Mouse (Mus musculus): ENCODE data around the gene Olfr503. TPM values are rescaled to one million over a fixed set of nuclear protein-coding genes. Genes with fewer than 3 reads are reported as not detected.

Olfr503 gene
- total and polyA plus RNA-seq, 3 experiments: not detected

DNA sequence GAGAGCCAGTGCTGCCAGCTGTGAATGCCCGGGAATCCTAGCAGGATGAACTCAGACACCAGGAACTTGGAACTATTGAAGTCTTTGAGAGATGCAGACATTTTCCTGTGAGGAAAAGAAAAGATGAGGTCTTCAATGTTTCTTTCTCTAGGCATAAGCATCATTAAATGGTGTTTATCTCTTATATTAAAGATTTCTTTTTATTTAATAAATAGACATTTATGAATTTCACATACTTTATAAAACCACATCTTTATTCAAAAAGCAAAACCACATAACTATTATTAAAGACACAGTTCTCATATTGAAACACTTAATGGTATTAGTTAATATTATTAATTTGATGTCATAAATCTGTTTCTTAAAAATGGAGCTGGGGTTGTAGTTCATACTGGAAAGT, 21.4 kb downstream of the Olfr503 start, which contains the start of gene Olfr504:
Gene Olfr504 (minus strand): TSS at position 101 of the 400 bp plus-strand sequence.
- no peaks in the 10 kb centered on the region for H3K36me3 ChIP-seq (replicated peaks in 1 of 2; ENCODE audit: control insufficient read depth in 1 of 2, insufficient read depth in 1 of 2, low read length in 1 of 2)
- dilution Hi-C loops (cut with MboI; ENCODE audit: extremely low pct_ligation_motif_present, extremely low pct_unique_long_range_greater_than_20kb, low sequenced_read_pairs): no loop called here
- H3K4me2 ChIP-seq (ENCODE audit: insufficient read depth, low read depth, poor library complexity, severe bottlenecking): no peak within 1 kb of the TSS
- no peak within 1 kb of the TSS for H3K4me3 ChIP-seq (replicated peaks in 1 of 3; ENCODE audit: low read depth in 2 of 3, low read length in 2 of 3, poor library complexity in 1 of 3)
- H3K27me3 ChIP-seq (replicated peaks): no peaks in the 10 kb centered on the region
- no peaks in the 10 kb centered on the region for H3K79me2 ChIP-seq (replicated peaks; ENCODE audit: control insufficient read depth, extremely low read depth, insufficient read depth, poor library complexity, severe bottlenecking)
- no peak for DNase-seq (ENCODE audit: extremely low read depth)
- H3K4me1 ChIP-seq (ENCODE audit: control insufficient read depth in 1 of 2, insufficient read depth in 2 of 2): no peaks in the 10 kb centered on the region
- no peak for TF ChIP-seq ELF1 (IDR thresholded peaks at IDR 0.05; ENCODE audit: low read depth, low read length)
- TF ChIP-seq NELFE (IDR thresholded peaks at IDR 0.05; ENCODE audit: low read depth, low read length): no peak
- no peak for TF ChIP-seq GABPA (IDR thresholded peaks at IDR 0.05; ENCODE audit: insufficient replicate concordance, low read depth, low read length)
- TF ChIP-seq POLR2A (IDR thresholded peaks at IDR 0.05; ENCODE audit: low read depth, low read length): no peak
- no peak for TF ChIP-seq CTCF (conservative IDR thresholded peaks at IDR 0.05 in 1 of 2, IDR thresholded peaks at IDR 0.05 in 1 of 2; ENCODE audit: low read depth in 2 of 2, low read length in 2 of 2)
- TF ChIP-seq SIN3A (IDR thresholded peaks at IDR 0.05; ENCODE audit: low read length): no peak
- no peak for TF ChIP-seq JUN (IDR thresholded peaks at IDR 0.05; ENCODE audit: insufficient read depth, low read depth, low read length)
- TF ChIP-seq JUND (conservative IDR thresholded peaks at IDR 0.05; ENCODE audit: low read depth, low read length): no peak
- TF ChIP-seq ETS1 (conservative IDR thresholded peaks at IDR 0.05; ENCODE audit: low read depth, low read length): no peak
- no peak for TF ChIP-seq ZMIZ1 (IDR thresholded peaks at IDR 0.05; ENCODE audit: low read depth, low read length)
- no peak for TF ChIP-seq EP300 (IDR thresholded peaks at IDR 0.05; ENCODE audit: low read length)
- no peak for TF ChIP-seq NRF1 (IDR thresholded peaks at IDR 0.05; ENCODE audit: low read depth, low read length)
- no peak for TF ChIP-seq MAZ (IDR thresholded peaks at IDR 0.05; ENCODE audit: low read depth, low read length)
- TF ChIP-seq KAT2A (IDR thresholded peaks at IDR 0.05; ENCODE audit: insufficient replicate concordance, low read length): no peak
- no peak for TF ChIP-seq HCFC1 (IDR thresholded peaks at IDR 0.05; ENCODE audit: low read depth, low read length)
- TF ChIP-seq BHLHE40 (IDR thresholded peaks at IDR 0.05; ENCODE audit: low read depth, low read length): no peak
- no peak for TF ChIP-seq RCOR1 (conservative IDR thresholded peaks at IDR 0.05; ENCODE audit: low read depth, low read length)
- no peak for TF ChIP-seq CHD2 (IDR thresholded peaks at IDR 0.05; ENCODE audit: low read length)
- TF ChIP-seq E2F4 (IDR thresholded peaks at IDR 0.05; ENCODE audit: insufficient replicate concordance, low read depth, low read length): no peak
- H3K9me3 ChIP-seq (replicated peaks; ENCODE audit: low read length): peaks cover 7% of the 10 kb centered on the region
- in situ Hi-C loops (cut with MboI; ENCODE audit: low pct_ligation_motif_present, low pct_unique_long_range_greater_than_20kb, low sequenced_read_pairs): no loop called here
- H3K27ac ChIP-seq (ENCODE audit: insufficient read depth, low read depth): no peak within 1 kb of the TSS
- H3K9ac ChIP-seq (ENCODE audit: insufficient read depth, low read depth): no peak within 1 kb of the TSS

DNA sequence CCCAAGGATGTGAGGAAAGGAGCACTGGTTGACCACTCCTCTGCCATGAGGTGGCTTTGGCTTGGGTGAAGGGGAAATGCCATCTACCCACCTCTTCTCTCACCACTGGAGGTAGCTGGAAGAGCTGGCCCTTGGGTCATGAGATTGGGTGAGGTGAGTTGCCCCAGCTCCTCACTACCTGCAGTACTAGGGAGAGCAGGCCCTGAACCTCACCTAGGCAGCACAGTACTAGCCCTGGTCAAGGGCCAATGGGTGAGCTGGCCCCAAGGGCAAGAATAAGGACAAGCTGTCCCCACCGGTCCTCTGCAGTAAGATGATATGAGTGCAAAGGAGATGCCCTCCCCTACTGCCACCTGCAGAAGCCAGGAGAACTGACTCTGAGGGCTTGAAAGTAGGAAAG, 45.5 kb downstream of the Olfr503 start:
- H3K9ac ChIP-seq (ENCODE audit: insufficient read depth, low read depth): no peak overlapping the region
- peaks cover 29% of the 10 kb centered on the region for H3K9me3 ChIP-seq (replicated peaks; ENCODE audit: low read length)
- no peak for TF ChIP-seq MXI1 (IDR thresholded peaks at IDR 0.05; ENCODE audit: low read depth, low read length)
- TF ChIP-seq NRF1 (IDR thresholded peaks at IDR 0.05; ENCODE audit: low read depth, low read length): no peak
- H3K79me2 ChIP-seq (replicated peaks; ENCODE audit: control insufficient read depth, extremely low read depth, insufficient read depth, poor library complexity, severe bottlenecking): no peaks in the 10 kb centered on the region
- H3K27me3 ChIP-seq (replicated peaks): no peaks in the 10 kb centered on the region
- no peaks in the 10 kb centered on the region for H3K4me1 ChIP-seq (ENCODE audit: control insufficient read depth in 1 of 2, insufficient read depth in 2 of 2)
- H3K4me3 ChIP-seq (replicated peaks in 1 of 3; ENCODE audit: low read depth in 2 of 3, low read length in 2 of 3, poor library complexity in 1 of 3): no peak overlapping the region
- H3K36me3 ChIP-seq (replicated peaks in 1 of 2; ENCODE audit: control insufficient read depth in 1 of 2, insufficient read depth in 1 of 2, low read length in 1 of 2): no peaks in the 10 kb centered on the region
- no peak overlapping the region for H3K27ac ChIP-seq (ENCODE audit: insufficient read depth, low read depth)
- in situ Hi-C loops (cut with MboI; ENCODE audit: low pct_ligation_motif_present, low pct_unique_long_range_greater_than_20kb, low sequenced_read_pairs): no loop called here
- dilution Hi-C loops (cut with MboI; ENCODE audit: extremely low pct_ligation_motif_present, extremely low pct_unique_long_range_greater_than_20kb, low sequenced_read_pairs): no loop called here
- no peak overlapping the region for H3K4me2 ChIP-seq (ENCODE audit: insufficient read depth, low read depth, poor library complexity, severe bottlenecking)
- DNase-seq (ENCODE audit: extremely low read depth): no peak

Other genes starting within 250 kb of the Olfr503 start
- not detected in 2 replicates for gene Olfr491, start 231.1 kb upstream of the Olfr503 start, total RNA-seq (2012; rRNA removed)
- gene Olfr491, start 231.1 kb upstream of the Olfr503 start, total RNA-seq (2014; rRNA removed): not detected in 2 replicates
- not detected in 2 replicates for gene Olfr491, start 231.1 kb upstream of the Olfr503 start, polyA plus RNA-seq (2012; ENCODE audit: insufficient read length, low read depth)
- gene Olfr492, start 220.9 kb upstream of the Olfr503 start, total RNA-seq (2012; rRNA removed): not detected in 2 replicates
- gene Olfr492, start 220.9 kb upstream of the Olfr503 start, total RNA-seq (2014; rRNA removed): not detected in 2 replicates
- not detected in 2 replicates for gene Olfr492, start 220.9 kb upstream of the Olfr503 start, polyA plus RNA-seq (2012; ENCODE audit: insufficient read length, low read depth)
- not detected in 2 replicates for gene Olfr493, start 197.5 kb upstream of the Olfr503 start, total RNA-seq (2012; rRNA removed)
- gene Olfr493, start 197.5 kb upstream of the Olfr503 start, total RNA-seq (2014; rRNA removed): not detected in 2 replicates
- gene Olfr493, start 197.5 kb upstream of the Olfr503 start, polyA plus RNA-seq (2012; ENCODE audit: insufficient read length, low read depth): not detected in 2 replicates
- gene Olfr494, start 179.2 kb upstream of the Olfr503 start, total RNA-seq (2012; rRNA removed): not detected in 2 replicates
- gene Olfr494, start 179.2 kb upstream of the Olfr503 start, total RNA-seq (2014; rRNA removed): not detected in 2 replicates
- gene Olfr494, start 179.2 kb upstream of the Olfr503 start, polyA plus RNA-seq (2012; ENCODE audit: insufficient read length, low read depth): not detected in 2 replicates
- not detected in 2 replicates for gene Olfr495, start 151.4 kb upstream of the Olfr503 start, total RNA-seq (2012; rRNA removed)
- not detected in 2 replicates for gene Olfr495, start 151.4 kb upstream of the Olfr503 start, total RNA-seq (2014; rRNA removed)
- gene Olfr495, start 151.4 kb upstream of the Olfr503 start, polyA plus RNA-seq (2012; ENCODE audit: insufficient read length, low read depth): not detected in 2 replicates
- gene Olfr497, start 124.1 kb upstream of the Olfr503 start, total RNA-seq (2012; rRNA removed): not detected in 2 replicates
- gene Olfr497, start 124.1 kb upstream of the Olfr503 start, total RNA-seq (2014; rRNA removed): not detected in 2 replicates
- not detected in 2 replicates for gene Olfr497, start 124.1 kb upstream of the Olfr503 start, polyA plus RNA-seq (2012; ENCODE audit: insufficient read length, low read depth)
- gene Olfr498, start 79.2 kb upstream of the Olfr503 start, total RNA-seq (2012; rRNA removed): not detected in 2 replicates
- gene Olfr498, start 79.2 kb upstream of the Olfr503 start, total RNA-seq (2014; rRNA removed): not detected in 2 replicates
- gene Olfr498, start 79.2 kb upstream of the Olfr503 start, polyA plus RNA-seq (2012; ENCODE audit: insufficient read length, low read depth): not detected in 2 replicates
- not detected in 2 replicates for gene Olfr502, start 19.5 kb upstream of the Olfr503 start, total RNA-seq (2012; rRNA removed)
- not detected in 2 replicates for gene Olfr502, start 19.5 kb upstream of the Olfr503 start, total RNA-seq (2014; rRNA removed)
- gene Olfr502, start 19.5 kb upstream of the Olfr503 start, polyA plus RNA-seq (2012; ENCODE audit: insufficient read length, low read depth): not detected in 2 replicates
- gene Olfr504, start 21.3 kb downstream of the Olfr503 start, total RNA-seq (2012; rRNA removed): not detected in 2 replicates
- gene Olfr504, start 21.3 kb downstream of the Olfr503 start, total RNA-seq (2014; rRNA removed): not detected in 2 replicates
- not detected in 2 replicates for gene Olfr504, start 21.3 kb downstream of the Olfr503 start, polyA plus RNA-seq (2012; ENCODE audit: insufficient read length, low read depth)
- not detected in 2 replicates for gene Olfr506, start 66.3 kb downstream of the Olfr503 start, total RNA-seq (2012; rRNA removed)
- gene Olfr506, start 66.3 kb downstream of the Olfr503 start, total RNA-seq (2014; rRNA removed): not detected in 2 replicates
- not detected in 2 replicates for gene Olfr506, start 66.3 kb downstream of the Olfr503 start, polyA plus RNA-seq (2012; ENCODE audit: insufficient read length, low read depth)
- gene Olfr507, start 77.3 kb downstream of the Olfr503 start, total RNA-seq (2012; rRNA removed): not detected in 2 replicates
- not detected in 2 replicates for gene Olfr507, start 77.3 kb downstream of the Olfr503 start, total RNA-seq (2014; rRNA removed)
- gene Olfr507, start 77.3 kb downstream of the Olfr503 start, polyA plus RNA-seq (2012; ENCODE audit: insufficient read length, low read depth): not detected in 2 replicates
- gene Olfr508, start 85.5 kb downstream of the Olfr503 start, total RNA-seq (2012; rRNA removed): not detected in 2 replicates
- gene Olfr508, start 85.5 kb downstream of the Olfr503 start, total RNA-seq (2014; rRNA removed): not detected in 2 replicates
- not detected in 2 replicates for gene Olfr508, start 85.5 kb downstream of the Olfr503 start, polyA plus RNA-seq (2012; ENCODE audit: insufficient read length, low read depth)
- gene Olfr509, start 107.4 kb downstream of the Olfr503 start, total RNA-seq (2012; rRNA removed): not detected in 2 replicates
- not detected in 2 replicates for gene Olfr509, start 107.4 kb downstream of the Olfr503 start, total RNA-seq (2014; rRNA removed)
- not detected in 2 replicates for gene Olfr509, start 107.4 kb downstream of the Olfr503 start, polyA plus RNA-seq (2012; ENCODE audit: insufficient read length, low read depth)
- not detected in 2 replicates for gene Olfr510, start 121.9 kb downstream of the Olfr503 start, total RNA-seq (2012; rRNA removed)
- gene Olfr510, start 121.9 kb downstream of the Olfr503 start, total RNA-seq (2014; rRNA removed): not detected in 2 replicates
- not detected in 2 replicates for gene Olfr510, start 121.9 kb downstream of the Olfr503 start, polyA plus RNA-seq (2012; ENCODE audit: insufficient read length, low read depth)
- not detected in 2 replicates for gene Olfr512, start 168.8 kb downstream of the Olfr503 start, total RNA-seq (2012; rRNA removed)
- gene Olfr512, start 168.8 kb downstream of the Olfr503 start, total RNA-seq (2014; rRNA removed): not detected in 2 replicates
- not detected in 2 replicates for gene Olfr512, start 168.8 kb downstream of the Olfr503 start, polyA plus RNA-seq (2012; ENCODE audit: insufficient read length, low read depth)
- gene Olfr513, start 206.4 kb downstream of the Olfr503 start, total RNA-seq (2012; rRNA removed): not detected in 2 replicates
- not detected in 2 replicates for gene Olfr513, start 206.4 kb downstream of the Olfr503 start, total RNA-seq (2014; rRNA removed)
- gene Olfr513, start 206.4 kb downstream of the Olfr503 start, polyA plus RNA-seq (2012; ENCODE audit: insufficient read length, low read depth): not detected in 2 replicates